Mouse (Mus musculus) adrenal gland, postnatal 25 days (tissue): ENCODE results near the gene Rtl8b. TPM values are rescaled to one million over a fixed set of nuclear protein-coding genes. Genes with fewer than 3 reads are reported as not detected.

Experiments used
- total RNA-seq: library from RNA; stranded (reverse); gene quantifications from 2 replicates; pipeline ENCODE4 v1.2.3, GENCODE M21; 2021

Gene Rtl8b
- total RNA-seq, 1 experiment from 2014 or later = 79.2 TPM

Other genes with a start within 250 kb of the Rtl8b start
- gene Etd, start 235.5 kb downstream of the Rtl8b start, total RNA-seq = not detected in 2 replicates
- gene Rtl8c, start 62.4 kb downstream of the Rtl8b start, total RNA-seq = 119 and 126 TPM in 2 replicates
- gene Gm14597, start 61.4 kb downstream of the Rtl8b start, total RNA-seq = not detected in 2 replicates
- gene Rtl8a, start 26.7 kb downstream of the Rtl8b start, total RNA-seq = 141 and 149 TPM in 2 replicates
- not detected in 2 replicates for gene 4930502E18Rik, start 54.4 kb upstream of the Rtl8b start, total RNA-seq
- not detected in 2 replicates for gene 1700013H16Rik, start 87.4 kb upstream of the Rtl8b start, total RNA-seq
- gene Zfp36l3, start 106.0 kb upstream of the Rtl8b start, total RNA-seq = not detected in 2 replicates
- 0.88 TPM in 1 of 2 replicates, not detected in the other for gene Xlr, start 127.3 kb upstream of the Rtl8b start, total RNA-seq